Mouse (Mus musculus) liver, embryonic 11.5 days (tissue): ENCODE measurements at regions not wholly inside any gene's neighbourhood (a gene's known extent, or its start where the extent isn't known, plus 50 kb on each side); places are given as distances from the start of the nearest gene placed in this dataset.

Source experiments
- ATAC-seq: fragments of 200-750 bp; cut with Nextera tagmentation; replicated peaks from 2 replicates; pipeline ENCODE4 v1.8.0; 2017; ENCODE audit warnings: moderate number of reproducible peaks, mild to moderate bottlenecking, moderate TSS enrichment, moderate library complexity; ENCODE audit not compliant: low FRiP score
- DNase-seq: peaks from one replicate; pipeline ENCODE4 v3.0.0-alpha.2; 2017; ENCODE audit warnings: low spot score
- H3K27ac ChIP-seq: fragments of 300-500 bp; sonication (generic); 2 replicates; pipeline ENCODE4 v1.5.1; 2014; ENCODE audit warnings: mild to moderate bottlenecking, low read depth, low read length, control low read depth
- H3K27me3 ChIP-seq: fragments of 300-500 bp; sonication (generic); replicated peaks from 2 replicates; pipeline ENCODE4 v1.6.1; 2014; ENCODE audit warnings: low read length, mixed read lengths; ENCODE audit not compliant: control insufficient read depth, insufficient read depth
- H3K36me3 ChIP-seq: fragments of 300-500 bp; sonication (generic); 2 replicates; pipeline ENCODE4 v1.6.1; 2014; ENCODE audit warnings: mild to moderate bottlenecking, low read length, moderate library complexity, mixed read lengths; ENCODE audit not compliant: control insufficient read depth, insufficient read depth
- H3K4me1 ChIP-seq: fragments of 300-500 bp; sonication (generic); replicated peaks from 2 replicates; pipeline ENCODE4 v1.6.1; 2014; ENCODE audit warnings: low read length, mixed read lengths; ENCODE audit not compliant: control insufficient read depth, insufficient read depth
- H3K4me2 ChIP-seq: fragments of 300-500 bp; sonication (generic); 2 replicates; pipeline ENCODE4 v1.6.1; 2014; ENCODE audit warnings: mild to moderate bottlenecking, control low read depth, moderate library complexity
- H3K4me3 ChIP-seq: fragments of 300-500 bp; sonication (generic); 2 replicates; pipeline ENCODE4 v1.5.1; 2014; ENCODE audit warnings: low read depth, low read length, control low read depth
- H3K9ac ChIP-seq: fragments of 300-500 bp; sonication (generic); 2 replicates; pipeline ENCODE4 v1.6.1; 2014; ENCODE audit warnings: low read depth, low read length, control low read depth
- H3K9me3 ChIP-seq: fragments of 300-500 bp; sonication (generic); 2 replicates; pipeline ENCODE4 v1.6.1; 2016; ENCODE audit warnings: low read length, inconsistent platforms, mixed read lengths; ENCODE audit not compliant: control insufficient read depth
- WGBS: fragments of 180-500 bp; shearing (Covaris S2); extraction: QIAGEN DNeasy Blood & Tissue Kit; methylation state at CpG from one replicate; pipeline ENCODE4 v1.1.7; 2014; 5-methylcytosine and 5-hydroxymethylcytosine counted together

GRCm38 (mm10) chr8:54435694-54436093 is 93.7 kb upstream of the Asb5 start:
- ATAC-seq = no peak
- no peaks in the 10 kb centered on the region for H3K9me3 ChIP-seq
- no peaks in the 10 kb centered on the region for H3K27me3 ChIP-seq
- no peaks in the 10 kb centered on the region for H3K4me1 ChIP-seq
- no peak for DNase-seq
- H3K4me2 ChIP-seq = no peak overlapping the region
- no peak overlapping the region for H3K27ac ChIP-seq
- WGBS = 79% methylated on average over 5 of the region's 5 CpGs
- no peaks in the 10 kb centered on the region for H3K36me3 ChIP-seq
- H3K4me3 ChIP-seq = no peak overlapping the region
- no peak overlapping the region for H3K9ac ChIP-seq

DNA sequence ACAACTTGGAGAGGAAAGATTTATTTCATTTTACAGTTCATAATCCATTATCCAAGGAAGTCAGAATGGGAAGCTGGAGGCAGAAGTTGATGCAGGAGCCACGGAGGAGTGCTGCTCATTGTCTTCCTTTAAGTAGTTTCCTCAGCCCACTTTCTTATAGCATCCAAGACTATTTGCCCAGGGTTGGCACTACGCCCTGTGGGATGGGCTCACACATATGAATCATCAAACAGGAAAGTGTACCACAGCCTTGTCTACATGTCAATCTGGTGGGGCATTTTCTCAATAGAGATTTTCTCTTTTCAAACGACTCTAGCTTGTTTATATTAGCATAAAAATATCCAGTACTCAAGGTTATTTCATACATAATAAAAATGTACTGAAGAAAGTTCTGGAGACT is 88.2 kb upstream of the Asb5 start:
- Histone ChIP-seq H3K4me3 (no peak overlapping the region), H3K4me2 (no peak overlapping the region), H3K9ac (no peak overlapping the region), H3K9me3 (no peaks in the 10 kb centered on the region), H3K36me3 (no peaks in the 10 kb centered on the region), H3K27ac (no peak overlapping the region), H3K4me1 (no peaks in the 10 kb centered on the region), H3K27me3 (no peaks in the 10 kb centered on the region)
- DNase-seq (no peak), ATAC-seq (no peak)
- 70% methylated on average over 3 of the region's 3 CpGs for WGBS

GRCm38 (mm10) chr8:54442395-54442794 is 87.0 kb upstream of the Asb5 start:
- H3K9me3 ChIP-seq = no peaks in the 10 kb centered on the region
- no peaks in the 10 kb centered on the region for H3K4me1 ChIP-seq
- H3K36me3 ChIP-seq = no peaks in the 10 kb centered on the region
- H3K27ac ChIP-seq = no peak overlapping the region
- H3K9ac ChIP-seq = no peak overlapping the region
- ATAC-seq = no peak
- H3K4me3 ChIP-seq = no peak overlapping the region
- 89% methylated on average over 1 of the region's 1 CpGs for WGBS
- no peak for DNase-seq
- no peaks in the 10 kb centered on the region for H3K27me3 ChIP-seq
- H3K4me2 ChIP-seq = no peak overlapping the region

GRCm38 (mm10) chr8:54446370-54446769 is 83.0 kb upstream of the Asb5 start:
- 26% methylated on average over 5 of the region's 5 CpGs for WGBS
- Histone ChIP-seq H3K9me3 (no peaks in the 10 kb centered on the region), H3K4me2 (no peak overlapping the region), H3K27ac (no peak overlapping the region), H3K4me1 (no peaks in the 10 kb centered on the region), H3K9ac (no peak overlapping the region), H3K36me3 (no peaks in the 10 kb centered on the region), H3K27me3 (no peaks in the 10 kb centered on the region), H3K4me3 (no peak overlapping the region)
- ATAC-seq (no peak), DNase-seq (no peak)

- H3K9ac ChIP-seq = no peak overlapping the region
- no peaks in the 10 kb centered on the region for H3K4me1 ChIP-seq
- no peak overlapping the region for H3K4me2 ChIP-seq
- no peak overlapping the region for H3K27ac ChIP-seq
- no peak for DNase-seq
- no peak for ATAC-seq
- no peaks in the 10 kb centered on the region for H3K27me3 ChIP-seq
- no peak overlapping the region for H3K4me3 ChIP-seq
- H3K9me3 ChIP-seq = no peaks in the 10 kb centered on the region
- no peaks in the 10 kb centered on the region for H3K36me3 ChIP-seq
Observed at GRCm38 (mm10) chr8:54449811-54450210, 79.6 kb upstream of the Asb5 start.

DNA sequence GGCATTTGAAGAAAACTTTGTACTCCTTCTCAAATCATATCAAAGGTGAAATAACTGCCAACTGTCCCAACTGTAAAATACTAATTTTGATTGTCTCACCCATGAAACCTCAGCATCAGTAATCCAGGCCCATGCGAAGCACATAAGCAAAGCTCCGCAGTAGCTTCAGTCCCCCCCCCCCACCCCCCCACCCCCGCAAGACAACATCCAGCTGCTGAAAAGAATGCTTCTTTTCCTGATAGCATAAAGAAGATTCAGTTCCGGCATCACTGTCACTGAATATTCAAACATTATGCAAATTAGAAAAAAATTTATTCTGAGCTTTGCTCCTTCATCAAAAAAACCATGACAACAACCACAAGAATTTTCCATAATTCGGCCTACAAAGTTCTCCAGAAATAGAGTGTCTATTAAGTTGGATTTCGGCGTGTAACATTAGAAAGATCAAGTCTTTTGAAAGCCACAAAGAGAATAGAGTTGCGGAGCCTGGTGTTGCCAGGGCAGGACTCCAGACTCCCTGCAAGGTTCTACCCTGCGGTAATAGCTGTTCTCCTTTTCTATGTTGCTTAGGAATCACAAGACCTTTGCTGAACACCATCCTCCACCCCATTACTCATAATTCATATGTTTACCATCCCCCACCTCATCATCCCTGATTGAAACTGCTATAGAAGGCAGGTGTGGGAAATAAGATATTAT is 77.9 kb upstream of the Asb5 start:
- H3K4me3 ChIP-seq = no peak overlapping the region
- no peak overlapping the region for H3K4me2 ChIP-seq
- no peaks in the 10 kb centered on the region for H3K9me3 ChIP-seq
- H3K27ac ChIP-seq = no peak overlapping the region
- H3K36me3 ChIP-seq = no peaks in the 10 kb centered on the region
- no peaks in the 10 kb centered on the region for H3K4me1 ChIP-seq
- 81% methylated on average over 9 of the region's 9 CpGs for WGBS
- DNase-seq = no peak
- H3K9ac ChIP-seq = no peak overlapping the region
- no peak for ATAC-seq
- no peaks in the 10 kb centered on the region for H3K27me3 ChIP-seq

DNA sequence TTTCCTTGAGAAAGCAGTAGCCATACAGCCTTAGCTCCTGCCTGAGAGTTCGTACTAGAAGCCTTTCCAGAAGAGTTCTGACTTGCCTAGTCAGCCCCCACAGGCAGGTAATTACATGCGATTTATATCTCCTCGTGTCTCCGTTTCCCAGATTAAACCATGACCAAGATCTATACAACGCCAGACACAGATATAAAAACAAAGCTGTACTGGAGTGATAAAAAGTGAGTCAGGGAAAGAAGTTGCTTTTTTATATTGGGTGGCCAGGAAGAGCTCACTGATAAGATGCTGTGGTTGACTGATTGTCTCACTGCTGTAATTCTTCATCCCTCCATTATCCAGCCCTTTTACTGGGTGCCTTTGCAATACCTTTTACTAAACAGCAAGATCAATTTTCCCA is 64.4 kb upstream of the Asb5 start:
- Histone ChIP-seq H3K36me3 (no peaks in the 10 kb centered on the region), H3K9me3 (no peaks in the 10 kb centered on the region), H3K27ac (no peak overlapping the region), H3K4me2 (peak overlapping the region; percentile 23), H3K4me3 (no peak overlapping the region), H3K9ac (no peak overlapping the region), H3K27me3 (no peaks in the 10 kb centered on the region), H3K4me1 (peaks cover 7% of the 10 kb centered on the region)
- no peak for DNase-seq
- 27% methylated on average over 5 of the region's 5 CpGs for WGBS
- ATAC-seq = peak; percentile 85

DNA sequence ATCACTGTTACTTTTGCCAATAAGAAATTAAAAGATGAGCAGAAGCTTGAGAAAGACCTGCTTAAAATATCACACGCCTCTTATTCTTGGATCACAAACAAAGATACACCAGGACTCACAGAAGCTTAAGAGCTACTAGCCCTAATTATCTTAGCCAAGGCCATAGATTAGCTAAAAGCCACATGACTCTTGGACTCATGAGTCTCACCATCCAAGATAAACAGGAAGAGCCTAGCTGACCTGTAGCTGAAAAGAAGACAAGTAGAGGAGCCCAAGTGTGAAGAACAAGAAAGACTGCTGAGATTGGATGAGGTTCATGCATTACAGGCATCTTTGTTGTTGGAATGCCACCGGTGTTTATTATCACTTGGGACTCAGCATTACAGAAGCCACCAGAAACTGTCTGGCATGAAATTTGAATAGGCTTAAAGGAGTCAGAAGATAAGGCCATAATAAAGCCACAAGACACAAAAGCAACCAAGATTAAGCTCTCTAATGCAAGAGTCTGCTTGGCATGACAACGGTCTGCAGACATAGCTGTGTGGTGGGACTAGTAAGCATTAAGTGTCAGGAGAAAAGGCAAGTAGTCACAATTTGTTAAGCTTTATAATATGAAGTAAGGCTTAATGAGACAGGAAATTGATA is 63.8 kb upstream of the Asb5 start:
- no peaks in the 10 kb centered on the region for H3K36me3 ChIP-seq
- H3K4me3 ChIP-seq = no peak overlapping the region
- WGBS = 44% methylated on average over 3 of the region's 3 CpGs
- H3K27me3 ChIP-seq = no peaks in the 10 kb centered on the region
- ATAC-seq (peak; percentile 54; the same call in 1 of the 2 replicates), DNase-seq (no peak)
- peak overlapping the region; percentile 23 for H3K4me2 ChIP-seq
- peaks cover 7% of the 10 kb centered on the region for H3K4me1 ChIP-seq
- no peak overlapping the region for H3K27ac ChIP-seq
- H3K9me3 ChIP-seq = no peaks in the 10 kb centered on the region
- H3K9ac ChIP-seq = no peak overlapping the region
